Mouse (Mus musculus) CH12.LX (cell line): ENCODE results near the gene Mras. TPM values are rescaled to one million over a fixed set of nuclear protein-coding genes. Genes with fewer than 3 reads are reported as not detected.

Experiments used
- DNase-seq: peaks from one replicate; pipeline ENCODE4 v3.0.0-alpha.2; 2013; ENCODE audit errors: extremely low read depth
- H3K27ac ChIP-seq: 2 replicates; pipeline ENCODE4 v1.5.1; 2012; ENCODE audit warnings: low read depth, mild to moderate bottlenecking, control low read depth, moderate library complexity; ENCODE audit not compliant: insufficient read depth
- H3K27me3 ChIP-seq: replicated peaks from 2 replicates; pipeline ENCODE3; 2012; ENCODE audit warnings: inconsistent platforms
- H3K36me3 ChIP-seq, 2 experiments: replicated peaks in 1 of 2; 2 replicates each; pipeline versions ENCODE3 to v1.6.1; 2012; ENCODE audit warnings: inconsistent platforms in 1 of 2, low read length in 1 of 2, mild to moderate bottlenecking in 1 of 2, mixed read lengths in 1 of 2, moderate library complexity in 1 of 2; ENCODE audit not compliant: control insufficient read depth in 1 of 2, insufficient read depth in 1 of 2
- H3K4me1 ChIP-seq, 2 experiments: 2 replicates each; pipeline ENCODE4 v1.6.1; 2012; ENCODE audit warnings: inconsistent platforms in 1 of 2, moderate library complexity in 1 of 2; ENCODE audit not compliant: insufficient read depth in 2 of 2, control insufficient read depth in 1 of 2
- H3K4me2 ChIP-seq: 2 replicates; pipeline ENCODE4 v1.6.1; 2012; ENCODE audit warnings: low read depth, mild to moderate bottlenecking, control low read depth; ENCODE audit not compliant: poor library complexity, insufficient read depth, severe bottlenecking
- H3K4me3 ChIP-seq, 3 experiments: fragments of 150-350 bp in 1 of 3; sonication (generic) in 1 of 3; replicated peaks in 1 of 3; 2 replicates each; pipeline versions ENCODE3 to v1.5.1; 2011 to 2012; ENCODE audit warnings: low read depth in 2 of 3, low read length in 2 of 3, mild to moderate bottlenecking in 2 of 3, moderate library complexity in 2 of 3, control low read depth in 1 of 3, improper control_type of control experiment in 1 of 3, inconsistent platforms in 1 of 3, mixed read lengths in 1 of 3; ENCODE audit not compliant: poor library complexity in 1 of 3
- H3K79me2 ChIP-seq: replicated peaks from 2 replicates; pipeline ENCODE4 v1.6.1; 2012; ENCODE audit warnings: mild to moderate bottlenecking, moderate library complexity; ENCODE audit not compliant: control insufficient read depth, poor library complexity, insufficient read depth, severe bottlenecking; ENCODE audit errors: extremely low read depth
- H3K9ac ChIP-seq: 2 replicates; pipeline ENCODE4 v1.6.1; 2012; ENCODE audit warnings: low read depth, mild to moderate bottlenecking, control low read depth, moderate library complexity; ENCODE audit not compliant: insufficient read depth
- H3K9me3 ChIP-seq: replicated peaks from 2 replicates; pipeline ENCODE3; 2012; ENCODE audit warnings: low read length, inconsistent platforms, mixed read lengths
- BHLHE40 ChIP-seq: IDR thresholded peaks from 2 replicates; pipeline ENCODE4 v1.6.1; 2011; ENCODE audit warnings: mild to moderate bottlenecking, low read depth, low read length, improper control_type of control experiment
- CHD2 ChIP-seq: IDR thresholded peaks from 2 replicates; pipeline ENCODE4 v1.6.1; 2011; ENCODE audit warnings: low read length, improper control_type of control experiment
- ELF1 ChIP-seq: IDR thresholded peaks from 2 replicates; pipeline ENCODE4 v1.6.1; 2014; ENCODE audit warnings: low read depth, mild to moderate bottlenecking, inconsistent platforms, low read length, improper control_type of control experiment
- EP300 ChIP-seq: IDR thresholded peaks from 2 replicates; pipeline ENCODE4 v1.6.1; 2011; ENCODE audit warnings: low read length, improper control_type of control experiment
- ETS1 ChIP-seq: conservative IDR thresholded peaks from 2 replicates; pipeline ENCODE4 v1.6.1; 2012; ENCODE audit warnings: low read depth, mild to moderate bottlenecking, inconsistent platforms, low read length, improper control_type of control experiment, moderate library complexity
- GABPA ChIP-seq: IDR thresholded peaks from 2 replicates; pipeline ENCODE4 v1.6.1; 2012; ENCODE audit warnings: low read depth, low read length, improper control_type of control experiment, inconsistent platforms; ENCODE audit not compliant: insufficient replicate concordance
- HCFC1 ChIP-seq: IDR thresholded peaks from 2 replicates; pipeline ENCODE4 v1.6.1; 2012; ENCODE audit warnings: low read depth, mild to moderate bottlenecking, inconsistent platforms, low read length, improper control_type of control experiment
- IRF4 ChIP-seq: IDR thresholded peaks from 2 replicates; pipeline ENCODE4 v1.6.1; 2014; ENCODE audit warnings: low read depth, mild to moderate bottlenecking, inconsistent platforms, low read length, improper control_type of control experiment
- JUN ChIP-seq: IDR thresholded peaks from 2 replicates; pipeline ENCODE4 v1.6.1; 2011; ENCODE audit warnings: low read depth, mild to moderate bottlenecking, low read length, improper control_type of control experiment, moderate library complexity; ENCODE audit not compliant: insufficient read depth
- KAT2A ChIP-seq: IDR thresholded peaks from 2 replicates; pipeline ENCODE4 v1.6.1; 2012; ENCODE audit warnings: low read length, improper control_type of control experiment, inconsistent platforms; ENCODE audit not compliant: insufficient replicate concordance
- MAX ChIP-seq: IDR thresholded peaks from 2 replicates; pipeline ENCODE4 v1.6.1; 2011; ENCODE audit warnings: low read length, improper control_type of control experiment
- MAZ ChIP-seq: IDR thresholded peaks from 2 replicates; pipeline ENCODE4 v1.6.1; 2012; ENCODE audit warnings: low read depth, mild to moderate bottlenecking, inconsistent platforms, low read length, improper control_type of control experiment, moderate library complexity
- MYC ChIP-seq: IDR thresholded peaks from 2 replicates; pipeline ENCODE4 v1.6.1; 2011; ENCODE audit warnings: low read depth, mild to moderate bottlenecking, improper control_type of control experiment, low read length
- NELFE ChIP-seq: IDR thresholded peaks from 2 replicates; pipeline ENCODE4 v1.6.1; 2011; ENCODE audit warnings: low read depth, low read length, improper control_type of control experiment
- NRF1 ChIP-seq: IDR thresholded peaks from 2 replicates; pipeline ENCODE4 v1.6.1; 2014; ENCODE audit warnings: low read depth, mild to moderate bottlenecking, inconsistent platforms, low read length, improper control_type of control experiment, moderate library complexity
- POLR2A ChIP-seq: IDR thresholded peaks from 2 replicates; pipeline ENCODE4 v1.6.1; 2011; ENCODE audit warnings: low read depth, mild to moderate bottlenecking, improper control_type of control experiment, low read length
- POLR2AphosphoS2 ChIP-seq: IDR thresholded peaks from 2 replicates; pipeline ENCODE4 v1.6.1; 2011; ENCODE audit warnings: low read depth, low read length, improper control_type of control experiment
- RCOR1 ChIP-seq: conservative IDR thresholded peaks from 2 replicates; pipeline ENCODE4 v1.6.1; 2012; ENCODE audit warnings: low read depth, mild to moderate bottlenecking, inconsistent platforms, low read length, improper control_type of control experiment
- SMC3 ChIP-seq: IDR thresholded peaks from 2 replicates; pipeline ENCODE4 v1.6.1; 2011; ENCODE audit warnings: low read depth, low read length, improper control_type of control experiment
- TCF12 ChIP-seq: IDR thresholded peaks from 2 replicates; pipeline ENCODE4 v1.6.1; 2014; ENCODE audit warnings: low read depth, mild to moderate bottlenecking, inconsistent platforms, low read length, improper control_type of control experiment
- UBTF ChIP-seq: IDR thresholded peaks from 2 replicates; pipeline ENCODE4 v1.6.1; 2012; ENCODE audit warnings: low read depth, mild to moderate bottlenecking, inconsistent platforms, low read length, improper control_type of control experiment, moderate library complexity
- USF1 ChIP-seq: IDR thresholded peaks from 2 replicates; pipeline ENCODE4 v1.6.1; 2014; ENCODE audit warnings: low read depth, mild to moderate bottlenecking, inconsistent platforms, low read length, improper control_type of control experiment
- ZC3H11A ChIP-seq: IDR thresholded peaks from 2 replicates; pipeline ENCODE4 v1.6.1; 2012; ENCODE audit warnings: low read depth, mild to moderate bottlenecking, inconsistent platforms, low read length, improper control_type of control experiment
- ZNF384 ChIP-seq: IDR thresholded peaks from 2 replicates; pipeline ENCODE4 v1.6.1; 2012; ENCODE audit warnings: low read depth, low read length, improper control_type of control experiment, inconsistent platforms
- dilution Hi-C: fragments of 300-500 bp; cut with MboI; formaldehyde crosslinking; loops from 2 replicates; pipeline ENCODE4 v1.14.3; 2020; ENCODE audit warnings: low sequenced_read_pairs; ENCODE audit not compliant: extremely low pct_unique_long_range_greater_than_20kb, extremely low pct_ligation_motif_present
- in situ Hi-C: fragments of 300-500 bp; cut with MboI; formaldehyde crosslinking; loops from 3 replicates; pipeline ENCODE4 v1.14.3; 2019; ENCODE audit warnings: low sequenced_read_pairs, low pct_ligation_motif_present, low pct_unique_long_range_greater_than_20kb, mixed read lengths
- polyA plus RNA-seq: library from polyadenylated mRNA; unstranded; fragments of >175 nt; gene quantifications from 2 replicates; pipeline ENCODE4 v1.2.1, GENCODE M21; 2012; ENCODE audit warnings: low read depth; ENCODE audit not compliant: insufficient read length
- total RNA-seq, 2 experiments: library from RNA; depleted of rRNA; stranded (reverse); fragments of 300-350 nt in 1 of 2; fragments of >200 nt in 1 of 2; gene quantifications; 2 replicates each; pipeline ENCODE4 v1.2.3; 2012 to 2014

The Mras gene
- total and polyA plus RNA-seq, 3 experiments = 0.21 TPM; not detected in 2

- Histone ChIP-seq H3K36me3 (no peaks in the 10 kb centered on the region), H3K27ac (no peak overlapping the region), H3K27me3 (no peaks in the 10 kb centered on the region), H3K4me2 (no peak overlapping the region), H3K4me3 (no peak overlapping the region), H3K9ac (no peak overlapping the region), H3K79me2 (no peaks in the 10 kb centered on the region), H3K4me1 (peaks cover 12 to 18% of the 10 kb centered on the region in 2 experiments), H3K9me3 (no peaks in the 10 kb centered on the region)
- DNase-seq = no peak
- dilution Hi-C loops = no loop called here
- TF ChIP-seq ZNF384 = no peak
- in situ Hi-C loops = no loop called here
Observed at GRCm38 (mm10) chr9:99390201-99390600, 47.0 kb downstream of the Mras start.

- H3K9me3 ChIP-seq = no peaks in the 10 kb centered on the region
- H3K79me2 ChIP-seq = no peaks in the 10 kb centered on the region
- H3K9ac ChIP-seq = no peak overlapping the region
- dilution Hi-C loops = no loop called here
- no peak overlapping the region for H3K27ac ChIP-seq
- in situ Hi-C loops = no loop called here
- no peak for DNase-seq
- peaks cover 11 to 16% of the 10 kb centered on the region in 2 experiments for H3K4me1 ChIP-seq
- no peak overlapping the region for H3K4me2 ChIP-seq
- no peaks in the 10 kb centered on the region for H3K27me3 ChIP-seq
- H3K4me3 ChIP-seq = no peak overlapping the region
- no peaks in the 10 kb centered on the region for H3K36me3 ChIP-seq
- no peak for TF ChIP-seq ETS1
- no peak for TF ChIP-seq GABPA
- TF ChIP-seq NRF1 = no peak
- TF ChIP-seq SMC3 = no peak
- TF ChIP-seq NELFE = no peak
- no peak for TF ChIP-seq POLR2AphosphoS2
- no peak for TF ChIP-seq ELF1
- TF ChIP-seq MAZ = no peak
- TF ChIP-seq CHD2 = no peak
- no peak for TF ChIP-seq BHLHE40
- no peak for TF ChIP-seq UBTF
- TF ChIP-seq JUN = no peak
- no peak for TF ChIP-seq ZC3H11A
- TF ChIP-seq TCF12 = no peak
Observed at GRCm38 (mm10) chr9:99389506-99389905, 47.7 kb downstream of the Mras start.

- in situ Hi-C loops (no loop called here), dilution Hi-C loops (no loop called here)
- TF ChIP-seq GABPA (no peak), SMC3 (no peak), BHLHE40 (no peak), KAT2A (no peak), EP300 (no peak), HCFC1 (no peak), IRF4 (no peak), POLR2AphosphoS2 (no peak), POLR2A (no peak), USF1 (no peak), RCOR1 (no peak), MAX (no peak), CHD2 (no peak), ETS1 (no peak), MYC (no peak), TCF12 (no peak)
Observed at GRCm38 (mm10) chr9:99388856-99389255, 48.3 kb downstream of the Mras start.

More at GRCm38 (mm10) chr9:99388856-99389255, 48.3 kb downstream of the Mras start:
- Histone ChIP-seq H3K4me2 (no peak overlapping the region), H3K27me3 (no peaks in the 10 kb centered on the region), H3K79me2 (no peaks in the 10 kb centered on the region), H3K4me1 (peaks cover 8 to 14% of the 10 kb centered on the region in 2 experiments), H3K4me3 (no peak overlapping the region), H3K9ac (no peak overlapping the region), H3K27ac (no peak overlapping the region), H3K36me3 (no peaks in the 10 kb centered on the region), H3K9me3 (no peaks in the 10 kb centered on the region)
- no peak for DNase-seq
